Mouse (Mus musculus): ENCODE data around the gene Slc6a19.
"Not testable (repeated sequence)": the region's sequence is repeated elsewhere in the genome, so short reads cannot be mapped to it uniquely, and the experiment has no call there.

Slc6a19 gene

GRCm38 (mm10) chr13:73713204-73713603 is 8.5 kb upstream of the Slc6a19 start:
- no peak for DNase-seq (ENCODE audit: extremely low spot score, low read depth, low spot score)

GRCm38 (mm10) chr13:73712228-73712627 is 7.6 kb upstream of the Slc6a19 start:
- DNase-seq (ENCODE audit: extremely low spot score, low read depth, low spot score): no peak

- DNase-seq (ENCODE audit: extremely low spot score, low read depth, low spot score): no peak
Measured at GRCm38 (mm10) chr13:73711803-73712202, 7.1 kb upstream of the Slc6a19 start.

DNA sequence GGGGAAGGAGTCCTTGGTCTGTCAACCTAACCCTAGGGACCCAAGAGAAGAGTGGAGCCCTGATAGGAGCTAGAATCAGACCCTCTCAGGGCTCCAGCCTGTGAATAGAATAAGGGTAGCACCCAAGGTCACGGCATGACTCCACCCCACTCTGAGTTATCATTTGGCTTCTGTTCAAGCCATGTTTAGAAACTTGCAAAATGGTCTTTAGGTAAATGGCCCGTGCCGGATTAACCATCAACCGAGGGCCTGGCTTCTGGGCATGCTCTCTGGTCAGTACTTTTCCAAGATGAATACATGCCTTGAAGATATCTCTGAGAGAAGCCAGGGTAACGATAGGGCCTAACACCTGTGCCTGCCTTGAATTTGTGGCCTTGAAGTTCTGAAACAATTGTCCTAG is 6.6 kb upstream of the Slc6a19 start:
- DNase-seq (ENCODE audit: extremely low spot score, low read depth, low spot score): no peak

DNA sequence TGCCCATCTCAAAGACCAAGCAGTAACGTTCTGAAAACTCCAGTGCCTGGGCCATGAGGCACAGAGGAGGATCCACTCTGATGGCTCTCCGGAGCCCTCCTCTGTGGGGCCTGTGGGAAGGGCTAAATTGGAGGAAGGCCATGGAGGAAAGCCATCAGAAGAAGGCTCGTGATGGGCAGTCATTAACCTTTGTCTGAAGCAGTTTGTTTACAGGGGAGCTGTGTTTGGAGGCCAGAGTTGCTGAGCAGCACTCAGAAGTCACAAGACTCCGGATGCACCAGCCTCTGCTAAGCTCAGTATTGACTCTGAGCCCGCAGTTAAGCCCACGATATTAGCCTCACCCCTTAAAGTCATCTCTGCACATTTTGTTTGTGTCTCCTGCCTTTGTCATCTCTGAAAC is 4.8 kb upstream of the Slc6a19 start:
- no peak for DNase-seq (ENCODE audit: extremely low spot score, low read depth, low spot score)

DNA sequence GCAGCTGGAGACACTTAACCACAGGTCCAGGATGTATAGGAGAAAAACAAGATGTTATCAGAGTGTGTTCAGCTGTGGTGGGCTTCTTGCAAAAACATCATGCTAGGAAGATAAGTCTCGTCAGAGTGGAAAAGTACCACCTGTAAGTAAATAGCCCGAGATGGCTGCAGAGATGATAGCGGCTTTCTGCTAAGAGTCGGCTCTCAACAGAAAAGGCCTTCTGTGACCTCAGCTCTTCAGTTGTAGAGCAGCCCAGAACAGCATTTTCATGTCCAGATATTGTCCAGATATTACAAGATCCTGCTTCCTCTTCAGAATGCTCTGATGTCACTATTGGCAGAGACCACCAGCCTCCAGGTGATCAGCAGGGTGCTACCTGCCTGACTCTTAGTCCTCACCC is 1.2 kb downstream of the Slc6a19 start:
- not testable (repeated sequence) for DNase-seq (ENCODE audit: extremely low spot score, low read depth, low spot score)

GRCm38 (mm10) chr13:73702776-73703175 is 1.9 kb downstream of the Slc6a19 start:
- no peak for DNase-seq (ENCODE audit: extremely low spot score, low read depth, low spot score)

GRCm38 (mm10) chr13:73701161-73701883 is 3.3 kb downstream of the Slc6a19 start:
- no peak for DNase-seq (ENCODE audit: extremely low spot score, low read depth, low spot score)

DNA sequence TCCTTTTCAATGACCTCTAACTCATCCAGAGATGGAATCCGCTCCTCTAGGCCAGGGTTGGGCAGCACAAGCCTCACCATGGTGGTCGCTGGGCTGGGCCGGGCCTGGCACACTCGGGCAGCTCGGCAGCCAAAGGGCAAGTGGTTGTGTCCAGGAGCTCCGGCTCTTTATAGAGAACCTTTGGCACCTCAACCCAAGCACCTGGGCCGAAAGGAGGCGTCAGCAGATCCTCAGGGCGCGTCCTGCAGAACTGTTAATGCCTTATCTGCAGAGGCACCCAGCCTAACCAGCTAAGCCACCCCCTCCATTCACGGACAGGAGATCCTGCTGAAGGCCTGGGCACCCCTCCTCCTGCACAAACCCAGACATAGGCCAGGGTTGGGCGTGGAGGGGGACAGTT is 4.1 kb downstream of the Slc6a19 start:
- no peak for DNase-seq (ENCODE audit: extremely low spot score, low read depth, low spot score)

DNA sequence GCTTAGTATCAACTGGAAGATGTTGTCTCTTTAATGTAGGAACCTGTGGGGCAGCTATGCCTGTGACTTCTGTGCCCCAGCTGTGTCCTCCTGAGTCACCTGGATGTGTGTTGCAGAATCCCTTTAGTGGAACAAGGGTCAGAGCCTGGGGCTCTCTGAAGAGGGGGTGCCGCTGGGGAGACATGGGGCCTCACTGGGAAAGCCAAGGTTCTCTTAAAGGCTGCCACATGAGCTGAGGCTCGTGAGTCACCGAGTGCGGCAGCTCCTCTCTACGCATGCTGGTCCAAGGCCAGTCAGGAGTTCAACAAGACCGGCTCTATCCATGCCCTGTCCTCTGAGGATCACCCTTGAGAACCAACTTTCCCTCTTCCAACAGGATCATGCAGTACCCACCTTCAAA is 5.0 kb downstream of the Slc6a19 start:
- no peak for DNase-seq (ENCODE audit: extremely low spot score, low read depth, low spot score)

DNA sequence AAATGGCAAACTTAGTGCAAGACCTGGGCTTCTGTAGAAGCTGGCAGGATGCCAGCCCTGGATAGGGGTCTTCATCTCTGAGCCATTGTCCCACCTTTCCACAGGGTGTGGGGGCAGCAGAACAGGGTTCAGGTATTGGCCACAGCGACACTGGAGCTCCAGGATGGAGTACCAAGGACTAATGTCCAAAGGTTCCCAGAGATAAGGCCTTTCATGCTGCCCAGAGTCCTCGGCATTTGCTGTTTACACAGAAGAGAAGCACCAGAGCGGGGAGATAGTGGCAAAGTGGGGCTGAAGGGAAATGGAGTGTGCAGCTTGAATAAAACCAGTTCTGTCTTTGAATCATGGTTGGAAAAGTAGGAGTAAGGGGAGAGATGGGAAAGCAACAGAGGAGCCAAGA is 8.1 kb downstream of the Slc6a19 start:
- DNase-seq (ENCODE audit: extremely low spot score, low read depth, low spot score): no peak

GRCm38 (mm10) chr13:73694972-73695371 is 9.7 kb downstream of the Slc6a19 start:
- DNase-seq (ENCODE audit: extremely low spot score, low read depth, low spot score): no peak

GRCm38 (mm10) chr13:73693333-73693732 is 11.3 kb downstream of the Slc6a19 start:
- DNase-seq (ENCODE audit: extremely low spot score, low read depth, low spot score): no peak

DNA sequence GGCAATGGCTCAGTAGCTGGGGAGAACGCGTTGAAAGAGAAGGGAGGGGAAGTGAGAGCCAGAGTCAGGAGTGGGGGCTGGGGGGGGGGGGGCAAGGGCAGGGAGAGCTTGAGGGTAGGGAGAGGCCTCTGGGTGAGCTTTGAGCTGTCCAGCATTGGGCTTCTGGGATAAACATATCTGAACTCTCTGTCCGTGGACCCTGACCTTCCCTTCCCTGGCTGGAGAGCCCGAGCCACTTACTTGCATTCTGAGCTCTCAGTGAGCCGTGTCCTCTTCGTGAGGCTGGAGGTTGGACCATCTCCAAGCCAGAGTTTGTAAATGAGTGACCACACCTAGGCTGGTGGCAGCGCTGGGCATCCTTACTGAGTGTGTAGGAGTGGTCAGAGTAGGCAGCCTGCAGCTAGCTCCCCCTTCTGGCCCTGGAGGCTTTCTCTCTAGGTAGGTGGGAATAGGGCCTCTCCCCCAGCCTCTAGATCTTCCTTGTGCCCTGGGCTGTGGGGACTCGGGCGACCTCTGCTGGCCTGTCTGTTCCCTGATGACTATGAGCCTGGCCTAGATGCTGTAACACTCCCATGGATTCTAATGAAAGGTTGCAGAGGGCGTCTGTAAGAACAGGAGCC is 12.3 kb downstream of the Slc6a19 start:
- peak; percentile 20 for DNase-seq (ENCODE audit: extremely low spot score, low read depth, low spot score)

DNA sequence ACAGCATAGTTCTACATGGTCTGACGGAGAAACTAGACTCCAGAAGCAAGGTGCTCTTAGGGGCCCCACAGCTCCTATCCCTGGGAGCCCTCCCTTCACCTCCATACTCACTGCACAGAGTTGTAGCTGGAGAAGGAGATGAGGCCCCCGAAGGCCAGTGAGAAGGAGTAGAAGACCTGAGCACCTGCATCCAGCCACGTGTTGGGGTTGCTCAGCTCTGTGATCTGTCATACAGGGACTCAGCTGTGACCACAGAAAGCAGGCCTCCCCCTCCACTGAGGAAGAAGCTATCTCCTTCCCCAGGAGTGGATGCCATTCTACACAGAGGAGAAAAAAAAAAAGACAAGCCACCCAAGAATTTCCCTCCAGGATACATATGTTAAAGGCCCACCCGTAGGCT is 15.7 kb downstream of the Slc6a19 start:
- no peak for DNase-seq (ENCODE audit: extremely low spot score, low read depth, low spot score)

DNA sequence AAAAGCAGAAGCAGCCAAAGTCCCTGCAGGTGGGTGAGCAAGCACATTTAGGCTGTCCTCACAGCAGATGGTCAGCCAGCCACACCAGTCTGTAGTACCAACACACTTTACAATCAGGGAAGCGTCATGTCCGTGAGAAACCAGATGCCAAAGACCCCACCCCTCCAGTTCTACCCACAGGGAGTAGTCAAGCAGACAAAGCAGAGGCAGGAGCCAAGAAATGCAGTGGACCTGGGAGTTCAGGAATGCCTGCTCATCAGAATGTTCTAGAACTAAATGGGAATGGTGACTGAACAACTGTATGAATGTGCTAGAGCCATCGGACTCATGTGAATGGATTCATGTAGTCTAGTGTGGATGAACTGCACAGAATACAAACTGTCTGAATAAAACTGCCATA is 17.1 kb downstream of the Slc6a19 start:
- no peak for DNase-seq (ENCODE audit: extremely low spot score, low read depth, low spot score)

DNA sequence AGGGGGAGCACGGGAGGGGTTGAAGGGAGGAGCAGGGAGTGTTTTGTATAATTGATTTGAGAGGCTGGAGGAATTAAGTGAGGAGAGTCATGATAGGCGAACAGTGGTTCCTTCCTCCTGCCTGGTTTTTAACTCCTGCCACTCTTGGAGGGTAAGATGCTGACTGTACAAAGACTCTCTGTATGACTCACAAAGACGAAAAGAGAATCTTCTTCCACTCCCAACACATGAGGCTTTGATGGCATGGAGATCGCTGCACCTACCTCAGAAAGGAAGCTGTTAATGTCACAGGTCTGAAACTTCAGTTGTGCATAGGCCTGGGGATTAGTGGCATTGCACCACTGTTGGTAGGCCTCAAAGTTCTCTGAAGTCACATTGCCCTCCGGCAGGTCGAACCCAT is 19.2 kb downstream of the Slc6a19 start:
- DNase-seq (ENCODE audit: extremely low spot score, low read depth, low spot score): no peak

DNA sequence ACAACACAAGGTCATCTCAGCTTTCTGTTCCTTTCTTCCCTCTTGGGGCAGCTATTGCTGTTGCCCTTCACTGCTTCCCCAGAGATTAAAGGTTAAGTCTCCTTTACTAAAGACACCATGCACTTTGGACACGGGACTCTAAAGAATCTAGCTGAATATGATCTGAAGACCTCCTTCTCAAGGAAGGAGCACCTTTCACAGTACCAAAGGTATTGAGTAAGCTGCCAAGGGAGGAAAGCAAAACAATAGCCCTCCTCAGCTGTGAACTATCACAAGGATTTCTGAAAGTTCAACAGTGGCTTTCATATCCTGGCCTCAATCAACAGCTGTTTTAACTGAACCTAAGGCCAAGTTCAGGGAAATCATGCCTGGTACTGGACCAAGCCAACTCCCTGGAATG is 20.3 kb downstream of the Slc6a19 start:
- no peak for DNase-seq (ENCODE audit: extremely low spot score, low read depth, low spot score)

- DNase-seq (ENCODE audit: extremely low spot score, low read depth, low spot score): no peak
Measured at GRCm38 (mm10) chr13:73683682-73684081, 21.0 kb downstream of the Slc6a19 start.

DNA sequence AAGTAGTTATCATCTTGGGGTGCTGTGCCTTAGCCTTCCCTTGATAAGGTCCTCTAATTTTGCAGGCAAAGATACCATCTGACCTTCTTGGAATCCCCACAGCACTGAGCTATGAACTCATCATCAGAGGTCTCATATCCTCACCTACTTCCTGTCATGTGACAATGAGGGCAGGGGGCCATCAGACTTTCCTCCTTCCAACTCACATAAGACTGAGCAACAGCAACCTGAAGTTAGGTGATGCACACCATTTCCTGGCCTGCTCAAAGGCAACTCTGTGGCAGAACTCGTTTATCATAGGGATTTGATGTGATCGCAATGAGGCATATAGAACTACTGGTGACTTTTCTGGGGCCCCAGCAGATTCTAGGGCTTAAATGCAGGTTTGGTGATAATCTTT is 22.4 kb downstream of the Slc6a19 start:
- DNase-seq (ENCODE audit: extremely low spot score, low read depth, low spot score): no peak

GRCm38 (mm10) chr13:73680394-73680793 is 24.3 kb downstream of the Slc6a19 start:
- no peak for DNase-seq (ENCODE audit: extremely low spot score, low read depth, low spot score)

DNA sequence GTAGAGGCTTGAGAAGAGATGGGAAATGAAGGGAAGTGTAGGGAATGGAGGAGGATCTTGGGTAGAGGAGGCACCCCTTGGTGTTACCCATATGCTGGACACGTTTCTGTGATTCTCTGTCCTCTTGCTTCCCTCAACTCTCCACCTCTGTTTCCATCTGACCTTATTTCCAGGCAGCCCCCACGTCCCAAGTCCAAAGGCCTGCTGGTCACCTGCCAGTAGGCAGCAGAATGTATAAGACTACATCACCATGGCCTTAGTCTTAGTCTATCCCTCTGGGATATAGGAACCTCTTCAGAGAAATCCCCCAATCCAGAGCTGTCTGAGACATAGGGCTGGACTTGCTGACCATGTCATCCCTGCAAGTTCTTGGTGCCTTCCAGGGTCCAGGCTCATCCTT is 25.4 kb downstream of the Slc6a19 start:
- no peak for DNase-seq (ENCODE audit: extremely low spot score, low read depth, low spot score)

DNA sequence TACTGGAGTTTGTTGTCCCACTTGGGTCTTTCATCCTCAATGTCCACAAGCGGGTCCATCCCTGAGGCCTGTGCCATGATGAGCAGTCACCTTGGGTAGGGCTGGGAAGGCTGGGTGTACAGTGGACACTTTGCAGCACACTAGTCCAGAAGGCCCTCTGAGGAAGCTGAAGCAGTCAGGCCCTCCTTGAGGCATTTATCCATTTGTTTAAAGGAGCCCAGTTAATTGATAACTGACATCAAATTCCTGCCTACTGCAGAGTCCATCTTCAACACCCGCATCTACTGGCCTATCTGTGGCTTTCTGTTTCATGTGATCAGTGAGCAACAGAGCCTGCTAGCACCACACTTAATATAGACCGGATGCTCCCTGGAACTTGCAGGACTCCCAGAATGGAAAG is 26.8 kb downstream of the Slc6a19 start, which contains the start of gene Slc6a18:
Gene Slc6a18 (minus strand): TSS at position 171 of the 400 bp plus-strand sequence.
- DNase-seq (ENCODE audit: extremely low spot score, low read depth, low spot score): no peak
